Mouse (Mus musculus) lung, postnatal 0 days (tissue): ENCODE results near the gene Tmem235. TPM values are rescaled to one million over a fixed set of nuclear protein-coding genes. Genes with fewer than 3 reads are reported as not detected.
A peak's percentile ranks its signal among the peaks of the same experiment; 100 is the strongest.
"Not testable (repeated sequence)": the region's sequence is repeated elsewhere in the genome, so short reads cannot be mapped to it uniquely, and the experiment has no call there.

ENCODE experiments used
- ATAC-seq: fragments of 200-750 bp; cut with Nextera tagmentation; 2 replicates; pipeline ENCODE4 v1.8.0; 2017; ENCODE audit warnings: moderate library complexity
- DNase-seq: peaks from one replicate; pipeline ENCODE4 v3.0.0-alpha.2; 2016; ENCODE audit warnings: low spot score
- H3K27ac ChIP-seq: fragments of 300-500 bp; sonication (generic); 2 replicates; pipeline ENCODE4 v1.5.1; 2014; ENCODE audit warnings: antibody characterized with exemption, mild to moderate bottlenecking, low read length, mixed read lengths
- H3K27me3 ChIP-seq: fragments of 300-500 bp; sonication (generic); replicated peaks from 2 replicates; pipeline ENCODE4 v1.6.1; 2014; ENCODE audit warnings: low read length, mixed read lengths; ENCODE audit not compliant: insufficient read depth
- H3K36me3 ChIP-seq: fragments of 300-500 bp; sonication (generic); 2 replicates; pipeline ENCODE4 v1.6.1; 2014; ENCODE audit warnings: low read length, mixed read lengths; ENCODE audit not compliant: insufficient read depth
- H3K4me1 ChIP-seq: fragments of 300-500 bp; sonication (generic); 2 replicates; pipeline ENCODE4 v1.6.1; 2014; ENCODE audit warnings: antibody characterized with exemption, low read depth, low read length, mixed read lengths; ENCODE audit not compliant: insufficient read depth
- H3K4me2 ChIP-seq: fragments of 300-500 bp; sonication (generic); replicated peaks from 2 replicates; pipeline ENCODE4 v1.6.1; 2014; ENCODE audit warnings: low read depth, mild to moderate bottlenecking, low read length, moderate library complexity, mixed read lengths
- H3K4me3 ChIP-seq: fragments of 300-500 bp; sonication (generic); 2 replicates; pipeline ENCODE4 v1.5.1; 2014; ENCODE audit warnings: low read depth, low read length
- H3K9ac ChIP-seq: fragments of 300-500 bp; sonication (generic); replicated peaks from 2 replicates; pipeline ENCODE4 v1.6.1; 2014; ENCODE audit warnings: low read depth, mild to moderate bottlenecking
- H3K9me3 ChIP-seq: fragments of 300-500 bp; sonication (generic); 2 replicates; pipeline ENCODE4 v1.6.1; 2016; ENCODE audit warnings: low read length, mixed read lengths
- CTCF ChIP-seq: IDR thresholded peaks from 2 replicates; pipeline ENCODE4 v1.5.1; 2016; ENCODE audit warnings: antibody characterized with exemption, mild to moderate bottlenecking
- EP300 ChIP-seq: IDR thresholded peaks from 2 replicates; pipeline ENCODE4 v1.6.1; 2016; ENCODE audit warnings: antibody characterized with exemption, mild to moderate bottlenecking, control low read depth
- WGBS: fragments of 180-500 bp; shearing (Covaris S2); extraction: QIAGEN DNeasy Blood & Tissue Kit; methylation state at CpG from one replicate; pipeline ENCODE4 v1.1.7; 2014; 5-methylcytosine and 5-hydroxymethylcytosine counted together
- polyA plus RNA-seq: library from polyadenylated mRNA; unstranded; fragments of >200 nt; fragmentation: Nextera tagmentation; extraction: Ambion mirVana; gene quantifications from 2 replicates; pipeline ENCODE4 v1.2.1, GENCODE M21; 2015

Gene Tmem235
- not detected in 2 replicates for polyA plus RNA-seq

GRCm38 (mm10) chr11:117860601-117861000 is at the start of gene Tmem235:
Tmem235 (plus strand) TSS chr11:117860752.
- H3K4me3 ChIP-seq = no peak within 1 kb of the TSS
- no peaks in the 10 kb centered on the region for H3K9me3 ChIP-seq
- 3% methylated on average over 21 of the region's 23 CpGs for WGBS
- no peaks in the 10 kb centered on the region for H3K36me3 ChIP-seq
- H3K4me1 ChIP-seq = no peaks in the 10 kb centered on the region
- no peak for DNase-seq
- no peak within 1 kb of the TSS for H3K9ac ChIP-seq
- no peak for TF ChIP-seq EP300
- no peak for TF ChIP-seq CTCF
- H3K4me2 ChIP-seq = no peak within 1 kb of the TSS
- H3K27ac ChIP-seq = no peak within 1 kb of the TSS
- no peak for ATAC-seq
- H3K27me3 ChIP-seq = no peaks in the 10 kb centered on the region

- H3K4me2 ChIP-seq = no peak overlapping the region
- H3K9ac ChIP-seq = no peak overlapping the region
- no peak overlapping the region for H3K4me3 ChIP-seq
- no peaks in the 10 kb centered on the region for H3K27me3 ChIP-seq
- no peak for ATAC-seq
- H3K27ac ChIP-seq = no peak overlapping the region; the same call in 1 of the 2 replicates
- 40% methylated on average over 5 of the region's 5 CpGs for WGBS
- TF ChIP-seq EP300 (no peak; the same call in 1 of the 2 replicates), CTCF (no peak)
- 0 out of 2 replicates have a peak, but pooled peaks cover 4% of the 10 kb centered on the region for H3K36me3 ChIP-seq
- no peak for DNase-seq
- H3K9me3 ChIP-seq = no peaks in the 10 kb centered on the region
- H3K4me1 ChIP-seq = peaks cover 13% of the 10 kb centered on the region; the same call in 1 of the 2 replicates
These were observed 46.7 kb upstream of the Tmem235 start for GRCm38 (mm10) chr11:117813867-117814266.

- TF ChIP-seq EP300 (no peak), CTCF (no peak)
- no peak overlapping the region for H3K9ac ChIP-seq
- H3K27me3 ChIP-seq = no peaks in the 10 kb centered on the region
- WGBS = 77% methylated on average over 6 of the region's 6 CpGs
- peaks cover 13% of the 10 kb centered on the region; the same call in 1 of the 2 replicates for H3K4me1 ChIP-seq
- ATAC-seq = no peak
- no peak overlapping the region for H3K4me2 ChIP-seq
- no peak overlapping the region for H3K27ac ChIP-seq
- H3K36me3 ChIP-seq = 0 out of 2 replicates have a peak, but pooled peaks cover 4% of the 10 kb centered on the region
- no peak for DNase-seq
- H3K9me3 ChIP-seq = no peaks in the 10 kb centered on the region
- no peak overlapping the region for H3K4me3 ChIP-seq
These were observed 45.7 kb upstream of the Tmem235 start for GRCm38 (mm10) chr11:117814704-117815366.

- H3K9ac ChIP-seq, H3K9me3 ChIP-seq, DNase-seq, H3K27me3 ChIP-seq, H3K4me2 ChIP-seq, H3K27ac ChIP-seq, H3K36me3 ChIP-seq, H3K4me3 ChIP-seq, H3K4me1 ChIP-seq: not testable (repeated sequence)
- 60% methylated on average over 9 of the region's 9 CpGs for WGBS
- ATAC-seq = peak; percentile 79
These were observed 44.7 kb upstream of the Tmem235 start for GRCm38 (mm10) chr11:117815850-117816249.

GRCm38 (mm10) chr11:117816389-117816996 is 44.1 kb upstream of the Tmem235 start:
- DNase-seq (no peak), ATAC-seq (no peak)
- Histone ChIP-seq H3K27ac (no peak overlapping the region), H3K4me1 (peaks cover 5% of the 10 kb centered on the region; the same call in 1 of the 2 replicates), H3K9me3 (no peaks in the 10 kb centered on the region), H3K4me3 (no peak overlapping the region), H3K36me3 (0 out of 2 replicates have a peak, but pooled peaks cover 4% of the 10 kb centered on the region), H3K4me2 (no peak overlapping the region), H3K27me3 (no peaks in the 10 kb centered on the region), H3K9ac (no peak overlapping the region)
- 79% methylated on average over 11 of the region's 13 CpGs for WGBS
- TF ChIP-seq EP300 (no peak), CTCF (0 out of 2 replicates have a peak, but pooled peaks have one; percentile 8)

- Histone ChIP-seq H3K4me1 (peaks cover 15% of the 10 kb centered on the region; the same call in 1 of the 2 replicates), H3K36me3 (0 out of 2 replicates have a peak, but pooled peaks cover 4% of the 10 kb centered on the region), H3K27ac (no peak overlapping the region), H3K27me3 (no peaks in the 10 kb centered on the region), H3K9ac (no peak overlapping the region), H3K4me3 (no peak overlapping the region), H3K4me2 (no peak overlapping the region), H3K9me3 (no peaks in the 10 kb centered on the region)
- ATAC-seq (no peak), DNase-seq (no peak)
- TF ChIP-seq CTCF (no peak), EP300 (no peak)
- 84% methylated on average over 8 of the region's 8 CpGs for WGBS
These were observed 41.5 kb upstream of the Tmem235 start for GRCm38 (mm10) chr11:117819095-117819494.
